Mouse (Mus musculus): ENCODE data around the gene Trpc7. TPM values are rescaled to one million over a fixed set of nuclear protein-coding genes. Genes with fewer than 3 reads are reported as not detected.

The Trpc7 gene
- total RNA-seq, 2 experiments from 2014 or later: 1.9 to 2.4 TPM

- no peak for DNase-seq (ENCODE audit: extremely low spot score in 1 of 2, low spot score in 1 of 2)
Measured at GRCm38 (mm10) chr13:56794441-56794840, 101.4 kb downstream of the Trpc7 start.

DNA sequence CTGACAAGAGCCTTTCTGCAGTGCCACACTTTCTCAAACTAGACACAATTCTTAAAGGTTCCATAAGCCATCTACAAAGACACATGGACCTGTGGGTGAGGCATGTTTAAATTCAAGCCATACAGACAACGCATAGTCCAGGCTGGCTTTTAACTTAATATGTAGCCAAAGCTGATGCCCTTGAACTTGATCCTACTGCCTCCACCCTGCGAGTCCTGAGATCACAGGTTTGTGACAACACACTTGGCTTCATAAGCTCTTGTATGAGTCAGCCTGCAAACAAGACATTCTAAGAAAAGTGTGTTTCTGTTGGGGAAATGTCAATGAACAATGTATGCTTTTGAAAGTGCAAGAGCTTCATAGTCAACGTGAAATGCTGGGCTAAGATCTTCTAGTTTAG, 102.9 kb downstream of the Trpc7 start:
- no peak for DNase-seq (ENCODE audit: extremely low spot score in 1 of 2, low spot score in 1 of 2)

GRCm38 (mm10) chr13:56790683-56791082, 105.1 kb downstream of the Trpc7 start:
- DNase-seq (ENCODE audit: extremely low spot score in 1 of 2, low spot score in 1 of 2): no peak

- DNase-seq (ENCODE audit: extremely low spot score in 1 of 2, low spot score in 1 of 2): no peak
Measured at GRCm38 (mm10) chr13:56782621-56783020, 113.2 kb downstream of the Trpc7 start.

GRCm38 (mm10) chr13:56781697-56782096, 114.1 kb downstream of the Trpc7 start:
- no peak for DNase-seq (ENCODE audit: extremely low spot score in 1 of 2, low spot score in 1 of 2)

GRCm38 (mm10) chr13:56780746-56781469, 114.9 kb downstream of the Trpc7 start:
- no peak for DNase-seq (ENCODE audit: extremely low spot score in 1 of 2, low spot score in 1 of 2)

DNA sequence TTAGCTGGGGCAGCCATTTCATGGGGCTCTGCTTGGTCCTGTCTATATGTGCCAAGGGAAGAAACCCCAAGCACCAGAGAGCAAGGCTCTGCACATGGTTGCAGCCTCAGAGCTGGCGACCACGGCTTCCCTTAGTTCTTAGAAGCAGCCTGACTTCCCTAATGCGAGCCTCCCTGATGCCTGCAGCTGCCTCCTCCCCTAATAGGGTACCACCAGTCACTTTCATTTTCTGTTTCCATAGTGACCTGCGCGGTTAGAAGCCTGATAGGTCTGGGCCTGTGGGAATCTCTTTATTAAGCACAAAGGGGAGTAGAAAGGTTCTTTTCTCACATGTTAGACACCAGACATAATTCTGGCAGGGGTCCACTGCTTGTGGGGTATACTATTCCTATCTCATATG, 121.5 kb downstream of the Trpc7 start:
- DNase-seq (ENCODE audit: extremely low spot score in 1 of 2, low spot score in 1 of 2): no peak

- DNase-seq (ENCODE audit: extremely low spot score in 1 of 2, low spot score in 1 of 2): no peak
Measured at GRCm38 (mm10) chr13:56773262-56773870, 122.4 kb downstream of the Trpc7 start.

DNA sequence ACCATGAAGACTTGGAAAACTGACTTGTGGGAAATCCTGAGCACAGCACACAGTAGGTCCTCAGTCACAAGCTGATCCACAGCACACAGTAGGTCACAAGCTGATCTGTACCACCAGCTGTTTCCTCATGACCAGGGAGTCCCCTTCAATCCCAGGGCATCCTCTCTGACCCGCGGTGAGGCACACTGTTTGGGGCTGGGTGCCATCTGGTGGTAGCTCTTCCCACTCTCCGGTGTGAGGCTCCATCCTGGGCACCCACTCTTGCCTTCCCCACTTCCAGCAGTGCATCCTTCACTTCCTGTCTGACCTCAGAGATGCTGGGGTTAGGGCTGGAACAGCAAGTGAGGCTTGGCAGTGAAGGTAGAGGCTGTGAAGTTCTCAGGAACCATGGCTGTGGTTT, 123.2 kb downstream of the Trpc7 start:
- DNase-seq (ENCODE audit: extremely low spot score in 1 of 2, low spot score in 1 of 2): no peak

DNA sequence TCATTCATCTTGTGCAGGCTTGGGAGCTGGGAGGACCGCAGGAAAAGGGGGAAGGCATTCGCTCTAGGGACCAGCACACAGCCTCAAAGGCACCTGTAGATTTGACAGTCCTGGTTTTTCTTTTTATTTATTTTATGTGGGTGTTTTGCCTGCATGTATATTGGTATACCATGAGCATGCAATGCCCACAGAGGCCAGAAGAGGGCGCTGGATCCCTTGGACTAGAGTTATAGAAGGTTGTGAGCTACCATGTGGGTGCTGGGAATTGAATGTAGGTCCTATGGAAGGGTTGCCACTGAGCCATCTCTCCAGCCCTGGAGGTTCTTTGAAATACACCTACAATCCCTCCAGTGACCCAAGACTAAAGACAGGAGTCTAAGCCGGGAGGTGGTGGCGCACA, 125.0 kb downstream of the Trpc7 start:
- no peak for DNase-seq (ENCODE audit: extremely low spot score in 1 of 2, low spot score in 1 of 2)

DNA sequence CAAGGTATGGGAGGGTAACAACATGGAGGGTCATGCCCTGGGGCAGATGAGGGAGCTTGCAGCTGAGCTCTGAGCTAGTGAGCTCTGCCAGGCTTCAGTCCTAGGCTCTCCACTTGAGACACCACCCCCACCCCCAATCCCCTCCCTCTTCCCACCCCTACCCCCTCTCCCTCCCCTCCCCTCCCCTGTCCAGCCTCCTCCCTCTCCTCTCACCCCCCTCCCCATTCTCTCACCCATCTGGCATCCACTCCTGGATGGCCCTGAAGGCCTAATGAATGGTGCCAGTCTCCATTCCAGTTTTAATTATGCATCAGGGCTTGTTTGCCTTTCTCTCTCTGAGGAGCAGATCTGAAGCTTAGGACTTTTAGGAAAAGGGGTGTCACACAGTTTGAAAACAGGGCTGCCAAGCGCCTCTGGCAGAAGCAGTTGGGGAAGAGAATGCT, 125.6 kb downstream of the Trpc7 start:
- DNase-seq (ENCODE audit: extremely low spot score in 1 of 2, low spot score in 1 of 2): no peak

DNA sequence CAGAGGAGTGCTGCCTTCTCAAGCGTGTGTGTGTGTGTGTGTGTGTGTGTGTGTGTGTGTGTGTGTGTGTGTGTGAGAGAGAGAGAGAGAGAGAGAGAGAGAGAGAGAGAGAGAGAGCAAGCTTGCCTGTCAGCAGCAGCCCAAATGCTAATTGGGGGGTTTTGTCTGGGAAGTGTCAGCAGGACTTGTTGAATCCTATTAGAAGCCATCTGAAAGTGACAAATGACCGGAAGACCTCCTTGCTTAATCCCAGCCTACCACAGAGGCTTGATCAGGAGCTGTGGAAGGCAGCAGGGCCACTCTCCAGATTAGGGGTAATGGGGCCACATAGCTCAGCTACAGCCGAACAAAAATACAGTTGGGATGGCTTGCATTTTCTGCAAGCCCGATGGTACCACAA, 126.4 kb downstream of the Trpc7 start:
- no peak for DNase-seq (ENCODE audit: extremely low spot score in 1 of 2, low spot score in 1 of 2)

DNA sequence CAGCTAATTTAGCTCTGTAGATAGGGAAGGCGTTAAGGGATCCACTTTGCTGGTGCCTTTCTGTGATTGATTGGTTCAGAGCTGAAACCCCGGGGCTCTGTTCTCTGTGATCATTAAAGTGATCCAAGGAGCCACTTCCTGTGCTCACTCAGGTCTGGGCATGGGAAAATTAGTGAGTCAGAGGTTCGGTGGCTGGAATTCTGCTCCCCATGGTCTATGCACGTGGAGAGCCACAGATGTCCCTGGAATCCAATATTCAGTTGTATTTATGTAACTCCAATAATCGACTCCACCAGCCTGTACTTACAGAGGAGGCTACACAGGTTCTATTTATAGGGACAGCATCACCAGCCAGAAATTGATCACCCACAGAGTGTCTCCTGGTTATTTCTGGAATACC, 129.6 kb downstream of the Trpc7 start:
- no peak for DNase-seq (ENCODE audit: extremely low spot score in 1 of 2, low spot score in 1 of 2)

DNA sequence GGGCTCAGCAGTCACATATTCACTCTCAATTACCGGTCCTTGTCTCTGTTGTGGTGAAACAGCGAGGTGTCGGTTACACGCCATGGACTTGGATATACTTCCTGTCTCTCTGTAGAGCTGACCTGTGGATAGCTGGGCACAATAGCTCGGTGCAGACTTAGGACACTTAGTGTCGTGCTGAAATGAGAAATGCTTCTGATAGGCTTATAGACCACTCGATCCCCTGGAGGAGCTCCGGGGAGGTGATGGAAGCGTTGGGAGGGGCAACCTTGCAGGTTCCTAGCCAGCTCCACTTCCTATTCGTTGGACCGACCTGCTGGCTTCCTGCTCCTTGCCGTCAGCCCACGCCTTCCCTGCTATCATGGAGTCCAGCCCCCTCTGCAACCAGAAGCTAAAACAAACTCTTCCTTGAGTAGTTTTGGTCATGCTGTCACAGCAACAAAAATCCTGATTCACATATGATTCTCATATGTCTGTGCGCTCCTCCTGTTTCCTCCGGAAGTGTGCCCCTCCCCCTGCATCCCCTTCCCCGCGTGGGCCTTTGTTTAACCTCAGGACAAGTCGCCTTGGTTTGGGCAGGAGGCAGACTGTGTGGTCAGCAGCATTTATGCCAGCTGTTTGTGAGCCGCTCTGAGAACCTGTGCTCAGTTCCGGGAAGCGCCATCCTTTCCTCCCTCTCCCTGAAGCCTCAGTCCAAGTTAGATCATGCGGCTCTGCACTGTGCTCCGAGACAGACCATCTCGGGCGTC, 130.3 kb downstream of the Trpc7 start:
- DNase-seq (ENCODE audit: extremely low spot score in 1 of 2, low spot score in 1 of 2): no peak

- no peak for DNase-seq (ENCODE audit: extremely low spot score in 1 of 2, low spot score in 1 of 2)
Measured at GRCm38 (mm10) chr13:56762446-56763229, 133.2 kb downstream of the Trpc7 start.

DNA sequence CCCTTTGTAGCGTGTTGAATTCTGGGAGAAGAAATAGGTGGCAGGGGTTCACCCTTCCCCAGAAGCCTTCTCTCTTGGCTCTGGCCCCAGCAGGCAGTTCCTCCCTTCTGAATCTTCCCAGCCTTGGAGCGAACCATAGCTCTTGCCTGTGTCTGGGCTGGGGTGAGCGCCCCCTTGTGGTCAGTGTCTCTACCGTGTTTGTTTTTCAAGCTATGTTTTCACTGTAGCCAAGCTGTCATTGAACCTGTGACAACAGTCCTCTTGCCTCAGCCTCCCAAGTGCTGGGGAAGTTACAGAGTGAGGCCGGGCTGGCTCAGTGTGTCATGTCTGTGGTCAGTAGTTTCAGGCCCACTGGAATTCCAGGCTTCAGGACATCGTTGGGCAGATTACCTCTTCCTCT, 137.3 kb downstream of the Trpc7 start:
- DNase-seq (ENCODE audit: extremely low spot score in 1 of 2, low spot score in 1 of 2): peak; percentile 40 to 80

DNA sequence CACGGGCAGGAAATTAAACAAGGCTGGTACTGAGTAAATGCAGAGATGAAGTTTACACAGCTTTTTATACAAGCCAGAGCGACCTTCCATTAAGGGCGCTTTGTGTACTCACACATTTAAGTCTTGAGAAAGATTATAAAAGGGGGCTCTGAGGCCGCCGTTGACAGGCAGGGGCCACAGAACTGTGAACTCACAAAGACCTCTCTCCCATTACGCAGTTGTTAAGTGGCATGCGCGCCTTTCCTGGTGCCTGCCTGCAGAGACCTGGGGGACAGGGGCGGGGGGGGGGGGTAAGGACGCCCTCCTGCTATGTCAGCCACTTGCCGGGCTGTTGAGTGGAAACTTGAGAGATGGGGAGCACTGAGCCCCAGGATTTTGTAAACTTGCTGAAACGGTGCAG, 138.6 kb downstream of the Trpc7 start:
- no peak for DNase-seq (ENCODE audit: extremely low spot score in 1 of 2, low spot score in 1 of 2)

GRCm38 (mm10) chr13:56755871-56756270, 139.9 kb downstream of the Trpc7 start:
- peak in 1 of 2 experiments; percentile 34 for DNase-seq (ENCODE audit: extremely low spot score in 1 of 2, low spot score in 1 of 2)

DNA sequence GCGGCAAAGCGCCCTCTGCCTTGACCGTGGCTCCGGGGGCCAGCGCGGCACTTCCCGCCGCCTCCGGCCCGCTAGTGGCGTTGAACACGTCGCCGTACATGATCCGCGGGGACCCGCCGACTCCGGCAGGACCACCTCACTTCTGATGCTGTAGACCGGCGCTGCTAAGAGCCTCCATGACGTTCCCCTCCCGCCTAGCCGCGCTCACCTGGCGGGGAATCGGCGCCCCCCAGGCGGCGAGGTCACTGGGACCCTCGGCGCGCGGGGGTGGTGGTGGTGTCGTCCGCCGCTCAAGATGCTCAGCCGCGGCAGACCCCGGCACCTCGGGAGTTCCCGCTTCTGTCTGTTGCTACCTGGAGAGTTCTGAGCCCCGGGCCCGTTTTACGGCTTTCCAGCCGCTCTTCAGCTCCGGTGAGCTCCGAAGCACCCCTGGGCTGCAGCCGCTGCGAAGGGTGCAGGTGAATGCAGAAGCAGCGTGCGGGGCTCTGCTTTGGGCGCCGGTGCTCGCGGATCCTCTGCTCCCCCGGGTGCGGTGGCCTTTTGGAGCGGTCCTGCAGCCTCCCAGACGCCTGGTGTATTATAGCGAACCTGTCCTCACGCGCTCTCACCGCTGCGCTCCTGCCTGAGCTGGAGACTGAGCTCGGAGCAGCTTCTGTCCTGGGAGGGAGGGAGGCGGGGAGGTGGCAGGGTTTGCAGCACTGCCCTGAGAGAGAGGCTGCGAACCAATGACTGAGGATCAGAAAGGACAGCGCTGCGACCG, 142.4 kb downstream of the Trpc7 start, which contains the start of gene Gm45623:
Gene Gm45623 (minus strand): TSS at position 636 of the 760 bp plus-strand sequence.
- no peak for DNase-seq (ENCODE audit: extremely low spot score in 1 of 2, low spot score in 1 of 2)
